Mouse (Mus musculus): ENCODE measurements at regions not wholly inside any gene's neighbourhood (a gene's known extent, or its start where the extent isn't known, plus 50 kb on each side); places are given as distances from the start of the nearest gene placed in this dataset.
A peak's percentile ranks its signal among the peaks of the same experiment; 100 is the strongest.

DNA sequence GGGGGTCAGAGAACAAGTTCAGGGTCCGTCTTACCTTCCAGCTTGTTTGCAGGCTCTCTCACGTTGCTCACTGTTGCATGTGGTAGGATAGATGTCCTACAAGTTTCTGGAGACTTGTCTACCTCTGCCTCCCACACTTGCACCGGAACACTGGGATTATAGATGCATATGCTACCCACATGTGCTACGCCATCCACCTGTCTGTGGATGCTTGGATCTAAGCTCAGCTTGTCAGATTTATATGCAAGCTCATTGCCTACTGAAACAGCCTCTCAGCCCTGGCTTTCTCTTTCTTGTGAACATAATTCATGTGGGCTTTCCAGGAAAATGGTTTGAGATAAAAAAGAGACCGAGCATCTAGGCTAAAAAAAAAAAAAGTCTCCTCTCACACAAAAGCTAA is 353.0 kb downstream of the Nucb2 start:
- no peaks in the 10 kb centered on the region for H3K36me3 ChIP-seq (ENCODE audit: control insufficient read depth, insufficient read depth, low read length)
- no peaks in the 10 kb centered on the region for H3K9me3 ChIP-seq (ENCODE audit: control insufficient read depth, low read length)
- no peak overlapping the region for H3K4me3 ChIP-seq (ENCODE audit: low read depth, low read length)
- H3K27me3 ChIP-seq (ENCODE audit: control insufficient read depth, insufficient read depth, low read length) = no peaks in the 10 kb centered on the region
- 68% methylated on average over 5 of the region's 5 CpGs for WGBS
- H3K4me1 ChIP-seq (ENCODE audit: control insufficient read depth, insufficient read depth, low read length) = no peaks in the 10 kb centered on the region; the same call in 1 of the 2 replicates
- ATAC-seq (ENCODE audit: insufficient read depth, low FRiP score, low TSS enrichment) = no peak
- no peak overlapping the region for H3K27ac ChIP-seq (ENCODE audit: low read depth, low read length)
- no peak overlapping the region for H3K4me2 ChIP-seq (ENCODE audit: low read depth)
- no peak overlapping the region for H3K9ac ChIP-seq (ENCODE audit: low read length)
- no peak for DNase-seq (ENCODE audit: low spot score)

DNA sequence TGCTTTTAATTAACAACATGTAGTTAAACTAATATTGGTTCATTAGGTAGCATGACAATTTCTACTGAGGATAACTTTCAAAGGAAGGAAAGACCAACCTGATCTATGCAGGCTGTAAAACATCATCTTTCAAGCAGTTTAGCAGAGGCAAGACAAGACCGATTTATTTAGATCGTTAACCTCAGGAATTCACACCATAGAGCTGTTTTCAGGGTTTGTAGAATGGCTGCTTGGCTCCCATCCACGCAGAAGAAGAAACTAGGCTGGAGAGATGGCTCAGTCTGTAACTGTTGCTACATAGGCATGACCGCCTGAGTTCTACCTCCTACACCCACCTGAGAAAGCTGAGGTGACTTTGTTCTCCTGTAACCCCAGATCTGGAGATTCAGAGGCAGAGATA is 353.6 kb downstream of the Nucb2 start:
- Histone ChIP-seq H3K4me1 (ENCODE audit: control insufficient read depth, insufficient read depth, low read length) (no peaks in the 10 kb centered on the region; the same call in 1 of the 2 replicates), H3K9ac (ENCODE audit: low read length) (no peak overlapping the region), H3K36me3 (ENCODE audit: control insufficient read depth, insufficient read depth, low read length) (no peaks in the 10 kb centered on the region), H3K4me3 (ENCODE audit: low read depth, low read length) (no peak overlapping the region), H3K9me3 (ENCODE audit: control insufficient read depth, low read length) (no peaks in the 10 kb centered on the region), H3K27me3 (ENCODE audit: control insufficient read depth, insufficient read depth, low read length) (no peaks in the 10 kb centered on the region), H3K4me2 (ENCODE audit: low read depth) (no peak overlapping the region), H3K27ac (ENCODE audit: low read depth, low read length) (no peak overlapping the region)
- ATAC-seq (ENCODE audit: insufficient read depth, low FRiP score, low TSS enrichment) (no peak), DNase-seq (ENCODE audit: low spot score) (no peak)
- WGBS = 85% methylated on average over 4 of the region's 4 CpGs

DNA sequence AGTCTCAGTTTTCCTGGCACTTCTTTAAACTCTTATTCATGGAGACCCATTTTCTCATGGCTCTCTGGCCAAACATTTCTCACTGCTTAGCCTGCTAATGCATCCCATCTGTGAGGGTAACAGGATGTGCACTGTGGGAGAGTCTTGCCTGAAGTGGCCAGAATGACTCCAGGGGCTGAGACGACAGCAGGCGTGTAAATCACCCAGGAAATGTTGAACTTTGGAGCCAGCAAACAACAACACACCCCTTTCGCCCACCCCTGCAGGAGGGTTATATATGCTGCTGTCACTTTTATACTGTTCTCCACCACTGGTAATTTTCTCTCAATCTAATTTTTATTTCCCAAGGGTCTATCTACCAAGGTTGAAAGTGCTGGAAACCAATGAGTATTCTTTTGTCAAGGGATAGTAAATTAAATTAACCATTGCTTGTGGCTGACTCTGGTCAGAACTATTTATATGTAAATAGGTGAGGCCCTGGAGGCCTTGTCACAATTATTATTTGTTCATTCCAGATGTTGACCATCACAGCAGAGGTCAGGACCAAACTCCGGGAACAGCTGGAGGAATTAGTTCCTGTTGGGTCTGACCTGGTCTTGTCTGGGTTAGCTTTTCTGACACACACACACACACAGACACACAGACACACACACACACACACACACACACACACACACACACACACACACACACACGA is 378.2 kb downstream of the Nucb2 start:
- H3K27ac ChIP-seq (ENCODE audit: low read depth, low read length) = no peak overlapping the region
- WGBS = 39% methylated on average over 5 of the region's 5 CpGs
- peak; percentile 77 for ATAC-seq (ENCODE audit: insufficient read depth, low FRiP score, low TSS enrichment)
- no peak overlapping the region for H3K9ac ChIP-seq (ENCODE audit: low read length)
- peaks cover 8% of the 10 kb centered on the region; the same call in 1 of the 2 replicates for H3K4me1 ChIP-seq (ENCODE audit: control insufficient read depth, insufficient read depth, low read length)
- no peak overlapping the region for H3K4me2 ChIP-seq (ENCODE audit: low read depth)
- no peaks in the 10 kb centered on the region for H3K27me3 ChIP-seq (ENCODE audit: control insufficient read depth, insufficient read depth, low read length)
- no peak overlapping the region for H3K4me3 ChIP-seq (ENCODE audit: low read depth, low read length)
- H3K9me3 ChIP-seq (ENCODE audit: control insufficient read depth, low read length) = no peaks in the 10 kb centered on the region
- DNase-seq (ENCODE audit: low spot score) = peak; percentile 28
- no peaks in the 10 kb centered on the region for H3K36me3 ChIP-seq (ENCODE audit: control insufficient read depth, insufficient read depth, low read length)

DNA sequence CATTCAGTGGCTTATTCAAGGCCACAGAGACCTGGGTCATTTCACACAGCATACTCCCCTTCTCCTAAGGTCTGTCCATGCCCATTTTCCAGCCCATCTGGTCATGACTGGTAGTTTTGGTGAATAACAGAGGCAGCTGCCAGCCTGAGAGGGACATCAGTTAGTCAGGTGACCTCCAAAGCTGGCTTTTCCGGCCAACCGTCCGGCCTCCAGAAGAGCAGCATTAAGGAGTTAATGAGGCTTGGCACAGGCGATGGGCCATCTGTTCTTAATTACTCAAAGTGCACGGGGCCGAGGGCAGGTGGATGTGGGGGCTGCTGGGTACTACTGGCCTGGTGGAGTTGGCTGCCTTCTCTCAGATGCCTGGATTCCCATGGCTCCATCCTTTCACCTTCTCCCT is 389.7 kb downstream of the Nucb2 start:
- no peaks in the 10 kb centered on the region for H3K36me3 ChIP-seq (ENCODE audit: control insufficient read depth, insufficient read depth, low read length)
- no peak for DNase-seq (ENCODE audit: low spot score)
- no peaks in the 10 kb centered on the region for H3K9me3 ChIP-seq (ENCODE audit: control insufficient read depth, low read length)
- H3K4me3 ChIP-seq (ENCODE audit: low read depth, low read length) = no peak overlapping the region
- H3K9ac ChIP-seq (ENCODE audit: low read length) = no peak overlapping the region
- H3K27me3 ChIP-seq (ENCODE audit: control insufficient read depth, insufficient read depth, low read length) = no peaks in the 10 kb centered on the region
- no peak for ATAC-seq (ENCODE audit: insufficient read depth, low FRiP score, low TSS enrichment)
- 47% methylated on average over 6 of the region's 6 CpGs for WGBS
- no peaks in the 10 kb centered on the region for H3K4me1 ChIP-seq (ENCODE audit: control insufficient read depth, insufficient read depth, low read length)
- H3K27ac ChIP-seq (ENCODE audit: low read depth, low read length) = no peak overlapping the region
- H3K4me2 ChIP-seq (ENCODE audit: low read depth) = no peak overlapping the region

DNA sequence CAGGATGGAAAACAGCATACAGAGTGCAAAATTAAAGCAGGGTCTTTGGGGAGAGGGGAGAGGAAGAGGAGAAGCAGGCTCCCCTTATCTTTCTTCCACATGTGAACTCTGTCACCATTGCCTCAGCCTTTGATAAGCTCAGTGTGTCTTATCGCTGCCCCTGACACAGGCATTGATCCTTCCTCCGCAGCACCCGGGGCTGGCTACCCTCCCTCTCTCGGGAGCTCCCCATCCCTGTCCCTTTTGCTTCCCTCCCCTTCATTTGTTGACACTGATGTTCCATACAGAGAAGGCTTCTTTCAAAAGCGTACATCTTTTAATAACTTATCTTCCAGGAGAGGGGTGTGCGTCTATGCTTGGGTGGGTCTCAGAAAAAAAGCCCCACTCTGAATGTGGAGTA is 411.6 kb downstream of the Nucb2 start:
- DNase-seq (ENCODE audit: low spot score) (no peak), ATAC-seq (ENCODE audit: insufficient read depth, low FRiP score, low TSS enrichment) (no peak)
- whole genome bisulfite sequencing = 73% methylated on average over 6 of the region's 6 CpGs

DNA sequence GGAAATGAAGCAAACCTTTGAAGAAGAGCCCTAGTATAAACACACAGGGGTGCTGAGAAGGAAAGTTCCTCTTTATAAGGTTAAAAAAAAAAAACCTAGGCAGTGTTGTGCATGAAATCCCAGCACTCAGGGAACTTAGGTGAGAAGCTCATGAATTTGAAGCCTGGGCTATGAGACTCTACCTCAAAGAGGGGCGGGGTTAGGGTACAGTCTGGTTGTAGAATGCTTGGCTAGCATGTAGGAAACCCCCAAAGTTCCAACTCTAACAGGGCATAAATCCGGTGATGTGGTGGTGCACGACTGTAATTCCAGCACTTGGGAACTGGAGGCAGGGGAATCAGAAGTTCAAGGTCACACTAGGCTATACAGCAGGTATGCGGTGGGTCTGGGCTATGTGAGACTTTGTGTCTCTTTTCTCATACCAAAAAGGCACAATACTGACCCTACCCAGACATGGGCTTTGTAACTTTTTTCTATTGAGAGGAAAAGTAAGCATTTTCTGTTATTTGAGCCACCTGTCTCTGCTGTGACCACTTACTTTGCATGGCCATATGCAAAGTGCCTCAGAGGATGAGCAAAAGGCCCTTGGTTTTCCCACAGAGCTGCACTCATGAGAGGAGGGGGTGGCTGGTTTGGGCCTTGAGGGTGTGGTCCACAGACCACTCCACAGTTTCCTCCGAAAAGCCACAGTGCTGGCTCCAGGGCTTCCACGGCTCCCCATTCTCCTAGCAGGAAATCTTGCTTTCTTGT is 413.9 kb downstream of the Nucb2 start:
- 88% methylated on average over 6 of the region's 6 CpGs for WGBS

More for the DNA sequence above, 411.6 kb downstream of the Nucb2 start:
- no peak overlapping the region for H3K27ac ChIP-seq (ENCODE audit: low read depth, low read length)
- H3K4me1 ChIP-seq (ENCODE audit: control insufficient read depth, insufficient read depth, low read length) = no peaks in the 10 kb centered on the region
- no peak overlapping the region for H3K4me2 ChIP-seq (ENCODE audit: low read depth)
- H3K9ac ChIP-seq (ENCODE audit: low read length) = no peak overlapping the region
- H3K4me3 ChIP-seq (ENCODE audit: low read depth, low read length) = no peak overlapping the region
- no peaks in the 10 kb centered on the region for H3K9me3 ChIP-seq (ENCODE audit: control insufficient read depth, low read length)
- H3K36me3 ChIP-seq (ENCODE audit: control insufficient read depth, insufficient read depth, low read length) = no peaks in the 10 kb centered on the region
- no peaks in the 10 kb centered on the region for H3K27me3 ChIP-seq (ENCODE audit: control insufficient read depth, insufficient read depth, low read length)

DNA sequence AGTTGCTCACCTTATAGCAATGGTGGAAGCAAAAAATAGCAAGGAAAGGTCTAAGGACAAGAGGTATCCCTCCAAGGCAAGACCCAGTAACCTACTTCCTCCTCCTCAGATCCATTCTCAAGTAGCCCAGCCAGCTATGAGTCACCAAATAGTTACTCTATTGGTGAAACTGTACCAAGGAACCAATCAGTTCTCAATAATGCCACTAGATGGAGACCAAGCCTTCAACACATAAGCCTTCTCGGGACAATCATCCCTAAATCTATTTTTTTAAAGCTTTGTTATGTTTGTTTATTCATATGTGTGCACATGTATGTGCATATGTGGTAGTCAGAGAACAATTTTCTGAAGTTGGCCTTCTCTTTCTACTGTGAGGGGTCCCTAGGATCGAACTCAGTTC is 434.3 kb upstream of the Xylt1 start:
- no peaks in the 10 kb centered on the region for H3K4me1 ChIP-seq (ENCODE audit: control insufficient read depth, insufficient read depth, low read length)
- no peak overlapping the region for H3K4me3 ChIP-seq (ENCODE audit: low read depth, low read length)
- H3K9me3 ChIP-seq (ENCODE audit: control insufficient read depth, low read length) = no peaks in the 10 kb centered on the region
- no peaks in the 10 kb centered on the region for H3K27me3 ChIP-seq (ENCODE audit: control insufficient read depth, insufficient read depth, low read length)
- no peak overlapping the region for H3K9ac ChIP-seq (ENCODE audit: low read length)
- WGBS = 87% methylated on average over 2 of the region's 2 CpGs
- H3K27ac ChIP-seq (ENCODE audit: low read depth, low read length) = no peak overlapping the region
- no peak overlapping the region for H3K4me2 ChIP-seq (ENCODE audit: low read depth)
- ATAC-seq (ENCODE audit: insufficient read depth, low FRiP score, low TSS enrichment) (no peak), DNase-seq (ENCODE audit: low spot score) (no peak)
- no peaks in the 10 kb centered on the region for H3K36me3 ChIP-seq (ENCODE audit: control insufficient read depth, insufficient read depth, low read length)

More for the DNA sequence above, 413.9 kb downstream of the Nucb2 start:
- H3K4me1 ChIP-seq (ENCODE audit: control insufficient read depth, insufficient read depth, low read length) = no peaks in the 10 kb centered on the region
- H3K36me3 ChIP-seq (ENCODE audit: control insufficient read depth, insufficient read depth, low read length) = no peaks in the 10 kb centered on the region
- H3K9me3 ChIP-seq (ENCODE audit: control insufficient read depth, low read length) = no peaks in the 10 kb centered on the region
- no peak for ATAC-seq (ENCODE audit: insufficient read depth, low FRiP score, low TSS enrichment)
- no peak overlapping the region for H3K4me3 ChIP-seq (ENCODE audit: low read depth, low read length)
- no peaks in the 10 kb centered on the region for H3K27me3 ChIP-seq (ENCODE audit: control insufficient read depth, insufficient read depth, low read length)
- no peak overlapping the region for H3K4me2 ChIP-seq (ENCODE audit: low read depth)
- H3K27ac ChIP-seq (ENCODE audit: low read depth, low read length) = no peak overlapping the region
- no peak for DNase-seq (ENCODE audit: low spot score)
- no peak overlapping the region for H3K9ac ChIP-seq (ENCODE audit: low read length)

DNA sequence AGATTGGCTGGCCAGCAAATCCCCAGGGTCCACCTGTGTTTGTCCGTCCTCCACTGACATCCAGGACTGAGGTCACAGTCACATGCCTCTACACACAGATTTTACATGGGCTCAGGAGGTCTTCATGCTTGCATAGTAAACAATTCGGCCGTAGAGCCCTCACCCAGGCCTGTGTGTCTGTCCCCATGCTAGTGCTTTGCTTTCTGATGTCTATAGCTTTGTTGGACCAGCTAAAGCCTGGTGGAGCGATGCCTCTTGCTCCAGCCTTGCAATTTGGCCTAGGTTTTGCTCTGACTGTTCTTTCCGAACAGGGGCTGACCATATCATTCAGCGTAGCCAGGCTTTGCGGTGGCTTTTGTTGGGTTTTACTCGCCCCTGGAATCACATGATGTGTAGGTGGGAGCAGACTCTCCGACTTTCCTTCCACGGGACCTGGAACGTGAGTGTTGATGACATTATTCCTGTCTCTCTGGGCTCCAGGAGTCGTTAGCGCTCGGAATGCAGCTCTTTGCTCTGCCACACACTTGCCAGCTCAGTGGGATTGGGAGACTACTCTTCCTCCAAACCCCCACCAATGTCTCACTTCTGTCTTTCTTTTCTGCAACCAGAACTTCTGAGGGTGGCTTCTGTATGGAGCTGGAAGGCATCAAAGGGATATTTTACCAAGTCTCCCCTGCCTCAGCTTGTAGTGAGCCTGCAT is 421.4 kb upstream of the Xylt1 start:
- H3K27me3 ChIP-seq (ENCODE audit: control insufficient read depth, insufficient read depth, low read length) = no peaks in the 10 kb centered on the region
- H3K27ac ChIP-seq (ENCODE audit: low read depth, low read length) = no peak overlapping the region
- no peaks in the 10 kb centered on the region for H3K9me3 ChIP-seq (ENCODE audit: control insufficient read depth, low read length)
- WGBS = 85% methylated on average over 14 of the region's 14 CpGs
- DNase-seq (ENCODE audit: low spot score) = no peak
- H3K4me1 ChIP-seq (ENCODE audit: control insufficient read depth, insufficient read depth, low read length) = no peaks in the 10 kb centered on the region
- ATAC-seq (ENCODE audit: insufficient read depth, low FRiP score, low TSS enrichment) = no peak
- H3K4me2 ChIP-seq (ENCODE audit: low read depth) = no peak overlapping the region
- no peak overlapping the region for H3K9ac ChIP-seq (ENCODE audit: low read length)
- no peak overlapping the region for H3K4me3 ChIP-seq (ENCODE audit: low read depth, low read length)
- H3K36me3 ChIP-seq (ENCODE audit: control insufficient read depth, insufficient read depth, low read length) = no peaks in the 10 kb centered on the region

Data from neural tube, embryonic 11.5 days (tissue).